Mouse (Mus musculus) liver, adult 2 months (tissue): ENCODE data around the gene Olfr853. TPM values are rescaled to one million over a fixed set of nuclear protein-coding genes. Genes with fewer than 3 reads are reported as not detected.

Experiments
- DNase-seq: peaks from one replicate; pipeline ENCODE4 v3.0.0-alpha.2; 2011; ENCODE audit warnings: low read depth, low spot score; ENCODE audit errors: extremely low read depth
- H3K27ac ChIP-seq: fragments of 200-500 bp; replicated peaks from 2 replicates; pipeline ENCODE4 v1.5.1; 2012; ENCODE audit warnings: low read depth, mild to moderate bottlenecking, control low read depth, inconsistent platforms, low read length; ENCODE audit not compliant: insufficient read depth
- H3K27me3 ChIP-seq: fragments of 200-500 bp; 2 replicates; pipeline ENCODE4 v1.6.1; 2012; ENCODE audit warnings: mild to moderate bottlenecking, moderate library complexity, low read length, inconsistent platforms; ENCODE audit not compliant: control insufficient read depth, insufficient read depth
- H3K36me3 ChIP-seq: fragments of 200-500 bp; 2 replicates; pipeline ENCODE4 v1.6.1; 2012; ENCODE audit warnings: low read length, inconsistent platforms; ENCODE audit not compliant: control insufficient read depth, insufficient read depth
- H3K4me1 ChIP-seq: fragments of 200-500 bp; 2 replicates; pipeline ENCODE4 v1.6.1; 2011; ENCODE audit warnings: low read length; ENCODE audit not compliant: control insufficient read depth, insufficient read depth
- H3K4me3 ChIP-seq: fragments of 200-500 bp; 2 replicates; pipeline ENCODE4 v1.5.1; 2011; ENCODE audit warnings: low read depth, mild to moderate bottlenecking, control low read depth, low read length, moderate library complexity; ENCODE audit not compliant: insufficient read depth
- H3K79me2 ChIP-seq: fragments of 200-500 bp; 2 replicates; pipeline ENCODE4 v1.6.1; 2012; ENCODE audit warnings: inconsistent platforms, mild to moderate bottlenecking, low read length, moderate library complexity; ENCODE audit not compliant: control insufficient read depth, insufficient read depth
- H3K9ac ChIP-seq: fragments of 200-500 bp; 2 replicates; pipeline ENCODE4 v1.6.1; 2012; ENCODE audit warnings: low read depth, mild to moderate bottlenecking, control low read depth, inconsistent platforms, low read length
- CTCF ChIP-seq: fragments of 200-500 bp; IDR thresholded peaks from 2 replicates; pipeline ENCODE4 v1.5.1; 2011; ENCODE audit warnings: low read depth, low read length, control low read depth
- POLR2A ChIP-seq: fragments of 200-500 bp; IDR thresholded peaks from 2 replicates; pipeline ENCODE4 v1.6.1; 2011; ENCODE audit warnings: low read length, control low read depth; ENCODE audit not compliant: insufficient read depth; ENCODE audit errors: extremely low read depth
- WGBS: fragments of 180-500 bp; shearing (Covaris S2); methylation state at CpG from one replicate; pipeline ENCODE4 v1.1.7; 2018; 5-methylcytosine and 5-hydroxymethylcytosine counted together
- polyA plus RNA-seq: library from polyadenylated mRNA; depleted of rRNA; stranded (reverse); fragments of >200 nt; gene quantifications from 2 replicates; pipeline ENCODE4 v1.2.3, GENCODE M21; 2012; rRNA removed
- total RNA-seq: library from RNA; depleted of rRNA; stranded (reverse); fragments of >200 nt; gene quantifications from 2 replicates; pipeline ENCODE4 v1.2.3, GENCODE M21; 2014; rRNA removed

The Olfr853 gene
- total RNA-seq = not detected in 2 replicates
- polyA plus RNA-seq = not detected in 2 replicates

GRCm38 (mm10) chr9:19540976-19541375 lies at the start of gene Olfr853:
Gene Olfr853 (minus strand): TSS chr9:19541076.
- Histone ChIP-seq H3K4me3 (no peak within 1 kb of the TSS), H3K9ac (no peak within 1 kb of the TSS), H3K27ac (no peak within 1 kb of the TSS), H3K36me3 (no peaks in the 10 kb centered on the region), H3K27me3 (no peaks in the 10 kb centered on the region), H3K79me2 (no peaks in the 10 kb centered on the region), H3K4me1 (no peaks in the 10 kb centered on the region)
- no peak for DNase-seq
- 72% methylated on average over 1 of the region's 1 CpGs for WGBS
- TF ChIP-seq CTCF = no peak
- TF ChIP-seq POLR2A = no peak

GRCm38 (mm10) chr9:19582317-19582716 lies 41.4 kb upstream of the Olfr853 start, which contains the start of gene Olfr855:
Gene Olfr855 (plus strand): TSS chr9:19582617.
- Histone ChIP-seq H3K36me3 (no peaks in the 10 kb centered on the region), H3K4me3 (no peak within 1 kb of the TSS), H3K4me1 (no peaks in the 10 kb centered on the region), H3K79me2 (no peaks in the 10 kb centered on the region), H3K9ac (no peak within 1 kb of the TSS), H3K27me3 (no peaks in the 10 kb centered on the region), H3K27ac (no peak within 1 kb of the TSS)
- DNase-seq = no peak
- TF ChIP-seq CTCF (no peak), POLR2A (no peak)

GRCm38 (mm10) chr9:19567282-19567681 lies 26.4 kb upstream of the Olfr853 start, which contains the start of gene Olfr854:
Gene Olfr854 (minus strand): TSS chr9:19567382.
- Histone ChIP-seq H3K4me3 (no peak within 1 kb of the TSS), H3K27me3 (no peaks in the 10 kb centered on the region), H3K9ac (no peak within 1 kb of the TSS), H3K36me3 (no peaks in the 10 kb centered on the region), H3K4me1 (no peaks in the 10 kb centered on the region), H3K27ac (no peak within 1 kb of the TSS), H3K79me2 (no peaks in the 10 kb centered on the region)
- TF ChIP-seq POLR2A (no peak), CTCF (no peak)
- WGBS = 61% methylated on average over 1 of the region's 1 CpGs
- DNase-seq = no peak

GRCm38 (mm10) chr9:19492995-19493394 lies 47.9 kb downstream of the Olfr853 start, which contains the start of gene Olfr851:
Gene Olfr851 (plus strand): TSS chr9:19493295.
- Histone ChIP-seq H3K36me3 (no peaks in the 10 kb centered on the region), H3K27me3 (no peaks in the 10 kb centered on the region), H3K4me1 (no peaks in the 10 kb centered on the region), H3K4me3 (no peak within 1 kb of the TSS), H3K79me2 (no peaks in the 10 kb centered on the region), H3K27ac (no peak within 1 kb of the TSS), H3K9ac (no peak within 1 kb of the TSS)
- no peak for TF ChIP-seq POLR2A
- TF ChIP-seq CTCF = no peak
- no peak for DNase-seq

Other genes with a start within 250 kb of the Olfr853 start
- not detected in 2 replicates for gene Olfr844, start 224.7 kb downstream of the Olfr853 start, total RNA-seq
- not detected in 2 replicates for gene Olfr844, start 224.7 kb downstream of the Olfr853 start, polyA plus RNA-seq
- gene Olfr845, start 204.6 kb downstream of the Olfr853 start, total RNA-seq = not detected in 2 replicates
- gene Olfr845, start 204.6 kb downstream of the Olfr853 start, polyA plus RNA-seq = not detected in 2 replicates
- gene Olfr846, start 177.1 kb downstream of the Olfr853 start, total RNA-seq = not detected in 2 replicates
- gene Olfr846, start 177.1 kb downstream of the Olfr853 start, polyA plus RNA-seq = not detected in 2 replicates
- gene Olfr847, start 162.4 kb downstream of the Olfr853 start, total RNA-seq = not detected in 2 replicates
- not detected in 2 replicates for gene Olfr847, start 162.4 kb downstream of the Olfr853 start, polyA plus RNA-seq
- not detected in 2 replicates for gene Olfr849, start 100.8 kb downstream of the Olfr853 start, total RNA-seq
- gene Olfr849, start 100.8 kb downstream of the Olfr853 start, polyA plus RNA-seq = not detected in 2 replicates
- gene Olfr850, start 62.8 kb downstream of the Olfr853 start, total RNA-seq = not detected in 2 replicates
- not detected in 2 replicates for gene Olfr850, start 62.8 kb downstream of the Olfr853 start, polyA plus RNA-seq
- gene Olfr851, start 47.8 kb downstream of the Olfr853 start, total RNA-seq = not detected in 2 replicates
- gene Olfr851, start 47.8 kb downstream of the Olfr853 start, polyA plus RNA-seq = not detected in 2 replicates
- gene Olfr854, start 26.3 kb upstream of the Olfr853 start, total RNA-seq = not detected in 2 replicates
- not detected in 2 replicates for gene Olfr854, start 26.3 kb upstream of the Olfr853 start, polyA plus RNA-seq
- gene Olfr855, start 41.5 kb upstream of the Olfr853 start, total RNA-seq = not detected in 2 replicates
- gene Olfr855, start 41.5 kb upstream of the Olfr853 start, polyA plus RNA-seq = not detected in 2 replicates
- gene Zfp317, start 81.0 kb upstream of the Olfr853 start, total RNA-seq = 11.1 and 12.1 TPM in 2 replicates
- 3.1 and 3.2 TPM in 2 replicates for gene Zfp317, start 81.0 kb upstream of the Olfr853 start, polyA plus RNA-seq
- not detected in 2 replicates for gene Olfr857, start 168.4 kb upstream of the Olfr853 start, total RNA-seq
- not detected in 2 replicates for gene Olfr857, start 168.4 kb upstream of the Olfr853 start, polyA plus RNA-seq
- gene Olfr58, start 239.2 kb upstream of the Olfr853 start, total RNA-seq = not detected in 2 replicates
- not detected in 2 replicates for gene Olfr58, start 239.2 kb upstream of the Olfr853 start, polyA plus RNA-seq